Mouse (Mus musculus) lung, postnatal 14 days (tissue): ENCODE measurements at regions not wholly inside any gene's neighbourhood (a gene's known extent, or its start where the extent isn't known, plus 50 kb on each side); places are given as distances from the start of the nearest gene placed in this dataset.
A peak's percentile ranks its signal among the peaks of the same experiment; 100 is the strongest.

Source experiments
- DNase-seq: peaks from one replicate; pipeline ENCODE4 v3.0.0; 2021

GRCm38 (mm10) chr2:128374926-128375325, 216.1 kb upstream of the Spdye4c start:
- no peak for DNase-seq

- DNase-seq: no peak
Measured at GRCm38 (mm10) chr2:128375827-128376226, 215.2 kb upstream of the Spdye4c start.

GRCm38 (mm10) chr2:128377176-128377575, 213.8 kb upstream of the Spdye4c start:
- no peak for DNase-seq

- DNase-seq: no peak
Measured at GRCm38 (mm10) chr2:128377680-128378079, 213.3 kb upstream of the Spdye4c start.

- DNase-seq: no peak
Measured at GRCm38 (mm10) chr2:128378456-128378855, 212.6 kb upstream of the Spdye4c start.

GRCm38 (mm10) chr2:128379151-128379550, 211.9 kb upstream of the Spdye4c start:
- no peak for DNase-seq

- DNase-seq: no peak
Measured at GRCm38 (mm10) chr2:128379554-128379953, 211.5 kb upstream of the Spdye4c start.

- no peak for DNase-seq
Measured at GRCm38 (mm10) chr2:128380581-128380980, 210.4 kb upstream of the Spdye4c start.

GRCm38 (mm10) chr2:128381684-128382205, 209.3 kb upstream of the Spdye4c start:
- DNase-seq: no peak

GRCm38 (mm10) chr2:128382473-128382872, 208.5 kb upstream of the Spdye4c start:
- no peak for DNase-seq

GRCm38 (mm10) chr2:128384612-128385011, 206.4 kb upstream of the Spdye4c start:
- no peak for DNase-seq

GRCm38 (mm10) chr2:128386846-128387621, 204.0 kb upstream of the Spdye4c start:
- DNase-seq: no peak

- no peak for DNase-seq
Measured at GRCm38 (mm10) chr2:128387851-128388471, 203.0 kb upstream of the Spdye4c start.

- peak; percentile 31 for DNase-seq
Measured at GRCm38 (mm10) chr2:128388883-128389470, 202.0 kb upstream of the Spdye4c start.

- no peak for DNase-seq
Measured at GRCm38 (mm10) chr2:128392344-128392743, 198.7 kb upstream of the Spdye4c start.

GRCm38 (mm10) chr2:128393401-128393800, 197.6 kb upstream of the Spdye4c start:
- DNase-seq: no peak

GRCm38 (mm10) chr2:128393921-128394320, 197.1 kb upstream of the Spdye4c start:
- DNase-seq: no peak

GRCm38 (mm10) chr2:128395308-128396007, 195.6 kb upstream of the Spdye4c start:
- no peak for DNase-seq

GRCm38 (mm10) chr2:128396008-128396346, 195.0 kb upstream of the Spdye4c start:
- peak; percentile 98 for DNase-seq

GRCm38 (mm10) chr2:128401359-128401758, 189.7 kb upstream of the Spdye4c start:
- no peak for DNase-seq

GRCm38 (mm10) chr2:128403143-128403935, 187.7 kb upstream of the Spdye4c start:
- DNase-seq: no peak

- DNase-seq: no peak
Measured at GRCm38 (mm10) chr2:128404405-128404804, 186.6 kb upstream of the Spdye4c start.
